8 mouse cellular contexts compared by ENCODE assay signal in genomic region chr17:35051156-35052086, GRCm38 (mm10). TPM values are rescaled to one million over a fixed set of nuclear protein-coding genes. Genes with fewer than 3 reads are reported as not detected.
DNase-seq lines count a peak whose midpoint lies in the region; ATAC-seq and TF ChIP-seq lines count a peak whose summit lies in the region.

No protein-coding gene starts in this region.

- H3K9me3 ChIP-seq in forebrain, postnatal 0 days (ENCODE audit: low read length) = no peaks in the 10 kb centered on the region
- H3K9me3 ChIP-seq in hindbrain, embryonic 14.5 days (ENCODE audit: control insufficient read depth, low read length) = no peaks in the 10 kb centered on the region
- H3K9me3 ChIP-seq in liver, embryonic 12.5 days (replicated peaks) = no peaks in the 10 kb centered on the region

- TF ChIP-seq POLR2A in cerebellum, adult 2 months (IDR thresholded peaks at IDR 0.05; ENCODE audit: borderline replicate concordance, insufficient read depth, low read length) = peak; percentile 18; the same call in 1 of the 2 replicates
- TF ChIP-seq POLR2A in myocyte (IDR thresholded peaks at IDR 0.05; ENCODE audit: insufficient read length, low read depth) = peak; percentile 65
- peak; percentile 55; the same call in 1 of the 2 replicates for TF ChIP-seq POLR2A in thymus, adult 2 months (IDR thresholded peaks at IDR 0.05; ENCODE audit: control insufficient read depth, extremely low read depth, insufficient read depth, low read length, poor library complexity)

- peak; percentile 59 for DNase-seq in layer of hippocampus, adult 11-12 months (ENCODE audit: low spot score)
- no peak for DNase-seq in layer of hippocampus, postnatal 25 days (ENCODE audit: extremely low spot score in 1 of 2, low spot score in 1 of 2)
- DNase-seq in cerebellum, adult 2 months = peak; percentile 62 to 68
- peak; percentile 60 for DNase-seq in forebrain, postnatal 0 days
- peak; percentile 62 for DNase-seq in hindbrain, embryonic 14.5 days (ENCODE audit: low spot score)
- DNase-seq in thymus, adult 2 months = peak; percentile 80

- peak overlapping the region; percentile 77 for H3K4me3 ChIP-seq in cerebellum, adult 2 months (replicated peaks; ENCODE audit: insufficient read depth, low read depth, low read length)
- peak overlapping the region; percentile 25 for H3K4me3 ChIP-seq in forebrain, postnatal 0 days (ENCODE audit: low read depth, low read length)
- H3K4me3 ChIP-seq in hindbrain, embryonic 14.5 days (replicated peaks; ENCODE audit: low read length) = peak overlapping the region; percentile 39
- peak overlapping the region; percentile 88 for H3K4me3 ChIP-seq in liver, embryonic 12.5 days
- peak overlapping the region; percentile 96 for H3K4me3 ChIP-seq in myocyte
- H3K4me3 ChIP-seq in thymus, adult 2 months (ENCODE audit: control insufficient read depth, insufficient read depth, low read length) = peak overlapping the region; percentile 75

- peak overlapping the region; percentile 43 for H3K9ac ChIP-seq in forebrain, postnatal 0 days
- H3K9ac ChIP-seq in hindbrain, embryonic 14.5 days = peak overlapping the region; percentile 53
- H3K9ac ChIP-seq in liver, embryonic 12.5 days = peak overlapping the region; percentile 92

- H3K4me2 ChIP-seq in forebrain, postnatal 0 days (ENCODE audit: low read depth) = peak overlapping the region; percentile 59
- H3K4me2 ChIP-seq in hindbrain, embryonic 14.5 days (replicated peaks) = peak overlapping the region; percentile 59
- H3K4me2 ChIP-seq in liver, embryonic 12.5 days = peak overlapping the region; percentile 98
- peak overlapping the region; percentile 86 for H3K4me2 ChIP-seq in myocyte (ENCODE audit: low read depth)

- peaks cover 12% of the 10 kb centered on the region for H3K4me1 ChIP-seq in cerebellum, adult 2 months (ENCODE audit: control insufficient read depth, insufficient read depth, low read length)
- H3K4me1 ChIP-seq in forebrain, postnatal 0 days (ENCODE audit: insufficient read depth) = peaks cover 7% of the 10 kb centered on the region; the same call in 1 of the 2 replicates
- H3K4me1 ChIP-seq in hindbrain, embryonic 14.5 days (replicated peaks; ENCODE audit: control insufficient read depth, insufficient read depth, low read length) = peaks cover 19% of the 10 kb centered on the region; the same call in 1 of the 2 replicates
- H3K4me1 ChIP-seq in liver, embryonic 12.5 days = peaks cover 72% of the 10 kb centered on the region
- peaks cover 34% of the 10 kb centered on the region for H3K4me1 ChIP-seq in thymus, adult 2 months (replicated peaks; ENCODE audit: control insufficient read depth, insufficient read depth, low read length)

- ATAC-seq in forebrain, postnatal 0 days = peak; percentile 63
- ATAC-seq in hindbrain, embryonic 14.5 days (ENCODE audit: low FRiP score) = peak; percentile 22; the same call in 1 of the 2 replicates
- peak; percentile 53 for ATAC-seq in liver, embryonic 12.5 days

- peaks cover 47% of the 10 kb centered on the region for H3K79me2 ChIP-seq in myocyte (ENCODE audit: control insufficient read depth, insufficient read depth)

- WGBS in cerebellum, adult 2 months = 18% methylated on average over 21 of the region's 21 CpGs
- 4% methylated on average over 21 of the region's 21 CpGs for WGBS in forebrain, postnatal 0 days
- WGBS in hindbrain, embryonic 14.5 days = 3% methylated on average over 21 of the region's 21 CpGs
- WGBS in liver, embryonic 12.5 days (ENCODE audit: insufficient replicate concordance) = 3% methylated on average over 21 of the region's 21 CpGs
- WGBS in thymus, adult 2 months = 1% methylated on average over 21 of the region's 21 CpGs

- no peak for TF ChIP-seq CTCF in cerebellum, adult 2 months (IDR thresholded peaks at IDR 0.05; ENCODE audit: borderline replicate concordance, insufficient read depth, low read depth, low read length)
- TF ChIP-seq CTCF in forebrain, postnatal 0 days (IDR thresholded peaks at IDR 0.05; ENCODE audit: low read depth) = no peak
- no peak for TF ChIP-seq CTCF in thymus, adult 2 months (IDR thresholded peaks at IDR 0.05; ENCODE audit: borderline replicate concordance, control insufficient read depth, extremely low read depth, insufficient read depth, low read length, poor library complexity)

- H3K27ac ChIP-seq in cerebellum, adult 2 months (ENCODE audit: insufficient read depth, low read length) = peak overlapping the region; percentile 96
- H3K27ac ChIP-seq in forebrain, postnatal 0 days (ENCODE audit: low read depth, low read length) = peak overlapping the region; percentile 65
- peak overlapping the region; percentile 87 for H3K27ac ChIP-seq in hindbrain, embryonic 14.5 days
- peak overlapping the region; percentile 94 for H3K27ac ChIP-seq in liver, embryonic 12.5 days
- H3K27ac ChIP-seq in thymus, adult 2 months (ENCODE audit: control insufficient read depth, insufficient read depth, low read length) = peak overlapping the region; percentile 86

- H3ac ChIP-seq in myocyte (ENCODE audit: control insufficient read depth, insufficient read length) = peak overlapping the region; percentile 1

- no peaks in the 10 kb centered on the region for H3K27me3 ChIP-seq in cerebellum, adult 2 months (ENCODE audit: control insufficient read depth, insufficient read depth, low read length)
- no peaks in the 10 kb centered on the region for H3K27me3 ChIP-seq in forebrain, postnatal 0 days (ENCODE audit: insufficient read depth, low read length)
- H3K27me3 ChIP-seq in hindbrain, embryonic 14.5 days (ENCODE audit: control insufficient read depth, insufficient read depth, low read length) = no peaks in the 10 kb centered on the region
- no peaks in the 10 kb centered on the region for H3K27me3 ChIP-seq in liver, embryonic 12.5 days (replicated peaks)
- H3K27me3 ChIP-seq in myocyte (ENCODE audit: control insufficient read depth, insufficient read depth, insufficient read length) = no peaks in the 10 kb centered on the region
- H3K27me3 ChIP-seq in thymus, adult 2 months (ENCODE audit: control insufficient read depth, insufficient read depth, low read length) = no peaks in the 10 kb centered on the region

- 0 out of 2 replicates have a peak, but pooled peaks cover 5% of the 10 kb centered on the region for H3K36me3 ChIP-seq in forebrain, postnatal 0 days (ENCODE audit: insufficient read depth)
- H3K36me3 ChIP-seq in hindbrain, embryonic 14.5 days (replicated peaks; ENCODE audit: control insufficient read depth, insufficient read depth) = peaks cover 18% of the 10 kb centered on the region; the same call in 1 of the 2 replicates
- peaks cover 45% of the 10 kb centered on the region for H3K36me3 ChIP-seq in liver, embryonic 12.5 days
- peaks cover 37% of the 10 kb centered on the region for H3K36me3 ChIP-seq in myocyte (ENCODE audit: control insufficient read depth, insufficient read depth)
- peaks cover 38% of the 10 kb centered on the region for H3K36me3 ChIP-seq in thymus, adult 2 months (ENCODE audit: control insufficient read depth, insufficient read depth, low read length)

RNA-seq across cellular contexts. Expression of gene Clic1, which starts 1.7 kb away (rescaled TPM):
- total RNA-seq in layer of hippocampus, postnatal 25 days (2021) = 10 to 100 TPM in 1 of 2 experiments, 1 to 10 TPM in 1; 9.7 to 10.1 TPM
- 41.2 and 42.9 TPM in 2 replicates for polyA plus RNA-seq in cerebellum, adult 2 months (2012; rRNA removed)
- 26.8 and 29.3 TPM in 2 replicates for total RNA-seq in forebrain, postnatal 0 days (2014; rRNA removed)
- 47.9 and 50.5 TPM in 2 replicates for polyA plus RNA-seq in forebrain, postnatal 0 days (2015; fragmentation: Nextera tagmentation; extraction: Ambion mirVana)
- 23.8 and 24.7 TPM in 2 replicates for polyA plus RNA-seq in hindbrain, embryonic 14.5 days (2014; fragmentation: Nextera tagmentation; extraction: Ambion mirVana)
- polyA plus RNA-seq in liver, embryonic 12.5 days (2016; fragmentation: Nextera tagmentation; extraction: Ambion mirVana) = 160 and 162 TPM in 2 replicates
- 412 TPM for polyA plus RNA-seq in myocyte (2012; fragmentation: generic; extraction: Trizol)
- polyA plus RNA-seq in thymus, adult 2 months (2012; rRNA removed) = 316 and 321 TPM in 2 replicates

RNA-seq across cellular contexts. Expression of gene Msh5, which starts 4.9 kb away (rescaled TPM):
- total RNA-seq in layer of hippocampus, postnatal 25 days (2021) = under 1 TPM; 0.62 to 0.82 TPM
- polyA plus RNA-seq in cerebellum, adult 2 months (2012; rRNA removed) = 4.3 and 5.5 TPM in 2 replicates
- total RNA-seq in forebrain, postnatal 0 days (2014; rRNA removed) = 1.3 and 2.2 TPM in 2 replicates
- polyA plus RNA-seq in forebrain, postnatal 0 days (2015; fragmentation: Nextera tagmentation; extraction: Ambion mirVana) = 1.1 and 1.3 TPM in 2 replicates
- 1.5 and 2.4 TPM in 2 replicates for polyA plus RNA-seq in hindbrain, embryonic 14.5 days (2014; fragmentation: Nextera tagmentation; extraction: Ambion mirVana)
- 4.0 and 4.8 TPM in 2 replicates for polyA plus RNA-seq in liver, embryonic 12.5 days (2016; fragmentation: Nextera tagmentation; extraction: Ambion mirVana)
- 2.1 TPM for polyA plus RNA-seq in myocyte (2012; fragmentation: generic; extraction: Trizol)
- polyA plus RNA-seq in thymus, adult 2 months (2012; rRNA removed) = 15.5 and 20.0 TPM in 2 replicates

RNA-seq across cellular contexts. Expression of gene Ddah2, which starts 7.4 kb away (rescaled TPM):
- 10 to 100 TPM; 19.5 to 20.7 TPM for total RNA-seq in layer of hippocampus, postnatal 25 days (2021)
- polyA plus RNA-seq in cerebellum, adult 2 months (2012; rRNA removed) = 59.5 and 63.3 TPM in 2 replicates
- 167 and 220 TPM in 2 replicates for total RNA-seq in forebrain, postnatal 0 days (2014; rRNA removed)
- 261 and 299 TPM in 2 replicates for polyA plus RNA-seq in forebrain, postnatal 0 days (2015; fragmentation: Nextera tagmentation; extraction: Ambion mirVana)
- 295 and 328 TPM in 2 replicates for polyA plus RNA-seq in hindbrain, embryonic 14.5 days (2014; fragmentation: Nextera tagmentation; extraction: Ambion mirVana)
- 49.0 and 49.1 TPM in 2 replicates for polyA plus RNA-seq in liver, embryonic 12.5 days (2016; fragmentation: Nextera tagmentation; extraction: Ambion mirVana)
- polyA plus RNA-seq in myocyte (2012; fragmentation: generic; extraction: Trizol) = 101 TPM
- 54.0 and 55.3 TPM in 2 replicates for polyA plus RNA-seq in thymus, adult 2 months (2012; rRNA removed)

RNA-seq across cellular contexts. Expression of gene Ly6g6c, which starts 13.8 kb away (rescaled TPM):
- not detected for total RNA-seq in layer of hippocampus, postnatal 25 days (2021)
- polyA plus RNA-seq in cerebellum, adult 2 months (2012; rRNA removed) = 0.11 and 0.15 TPM in 2 replicates
- total RNA-seq in forebrain, postnatal 0 days (2014; rRNA removed) = not detected in 2 replicates
- not detected in 2 replicates for polyA plus RNA-seq in forebrain, postnatal 0 days (2015; fragmentation: Nextera tagmentation; extraction: Ambion mirVana)
- not detected in 2 replicates for polyA plus RNA-seq in hindbrain, embryonic 14.5 days (2014; fragmentation: Nextera tagmentation; extraction: Ambion mirVana)
- polyA plus RNA-seq in liver, embryonic 12.5 days (2016; fragmentation: Nextera tagmentation; extraction: Ambion mirVana) = 0.41 and 0.44 TPM in 2 replicates
- polyA plus RNA-seq in myocyte (2012; fragmentation: generic; extraction: Trizol) = 0.18 TPM
- polyA plus RNA-seq in thymus, adult 2 months (2012; rRNA removed) = 3.6 and 5.0 TPM in 2 replicates

RNA-seq across cellular contexts. Expression of gene Mpig6b, which starts 14.6 kb away (rescaled TPM):
- total RNA-seq in layer of hippocampus, postnatal 25 days (2021) = not detected
- 0.25 and 0.43 TPM in 2 replicates for polyA plus RNA-seq in cerebellum, adult 2 months (2012; rRNA removed)
- total RNA-seq in forebrain, postnatal 0 days (2014; rRNA removed) = not detected in 2 replicates
- polyA plus RNA-seq in forebrain, postnatal 0 days (2015; fragmentation: Nextera tagmentation; extraction: Ambion mirVana) = 0.08 TPM in 2 replicates
- 0.21 and 0.42 TPM in 2 replicates for polyA plus RNA-seq in hindbrain, embryonic 14.5 days (2014; fragmentation: Nextera tagmentation; extraction: Ambion mirVana)
- polyA plus RNA-seq in liver, embryonic 12.5 days (2016; fragmentation: Nextera tagmentation; extraction: Ambion mirVana) = 7.3 and 8.7 TPM in 2 replicates
- polyA plus RNA-seq in myocyte (2012; fragmentation: generic; extraction: Trizol) = not detected
- 0.18 and 0.20 TPM in 2 replicates for polyA plus RNA-seq in thymus, adult 2 months (2012; rRNA removed)

Comparison
In these comparisons a context has a peak if more than half of its experiments do, and no peak if none do; other contexts are left out.
1. DNase-seq: peak in layer of hippocampus, adult 11-12 months (single experiment), cerebellum, adult 2 months (2 of 2), forebrain, postnatal 0 days (single experiment), hindbrain, embryonic 14.5 days (single experiment) and thymus, adult 2 months (single experiment); none in layer of hippocampus, postnatal 25 days (0 of 2).
2. H3K4me3 ChIP-seq: peak in every context shown above with its lines; median percentile 96 in myocyte; 88 in liver, embryonic 12.5 days; 77 in cerebellum, adult 2 months; 75 in thymus, adult 2 months; 39 in hindbrain, embryonic 14.5 days; 25 in forebrain, postnatal 0 days.
3. Peak in every context shown above with its lines, with median percentiles within 50 percentile points of each other: H3K27ac ChIP-seq, POLR2A ChIP-seq, ATAC-seq, H3K4me2 ChIP-seq and H3K9ac ChIP-seq.